Mouse (Mus musculus): Measurements from ENCODE around the gene Shb. TPM values are rescaled to one million over a fixed set of nuclear protein-coding genes. Genes with fewer than 3 reads are reported as not detected.
A peak's percentile ranks its signal among the peaks of the same experiment; 100 is the strongest.

The Shb gene
- polyA plus RNA-seq, 1 experiment from 2014 or later = 3.1 TPM

DNA sequence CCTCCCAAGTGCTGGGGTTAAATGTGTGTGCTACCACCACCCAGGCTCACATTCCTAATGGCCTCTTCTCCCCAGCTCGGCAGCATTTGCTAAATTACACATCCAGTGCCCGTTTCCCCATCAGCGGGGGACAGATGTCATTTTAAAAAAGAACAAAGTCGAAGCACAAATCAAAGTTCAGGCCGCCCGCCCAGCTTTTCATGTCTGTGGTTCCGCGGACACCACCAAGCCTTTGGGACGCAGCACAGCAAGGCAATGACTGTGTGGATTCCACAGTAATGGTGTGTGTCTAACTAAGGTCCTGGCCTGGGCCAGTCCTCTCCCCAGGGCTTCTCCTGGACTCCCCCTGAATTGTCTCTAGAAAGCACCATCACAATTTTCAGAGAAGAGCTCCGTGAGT is 32.7 kb downstream of the Shb start:
- ATAC-seq (ENCODE audit: low FRiP score, low TSS enrichment) = no peak
- Histone ChIP-seq H3K4me3 (ENCODE audit: low read length) (no peak overlapping the region), H3K4me2 (replicated peaks; ENCODE audit: low read depth, low read length) (peak overlapping the region; percentile 19), H3K4me1 (ENCODE audit: insufficient read depth, low read length) (peaks cover 78% of the 10 kb centered on the region), H3K9me3 (ENCODE audit: low read length) (no peaks in the 10 kb centered on the region), H3K27ac (ENCODE audit: low read length) (peak overlapping the region; percentile 32; the same call in 1 of the 2 replicates), H3K9ac (replicated peaks; ENCODE audit: low read length) (no peak overlapping the region), H3K36me3 (ENCODE audit: insufficient read depth, low read length) (no peaks in the 10 kb centered on the region), H3K27me3 (ENCODE audit: insufficient read depth, low read length) (no peaks in the 10 kb centered on the region)
- 27% methylated on average over 10 of the region's 10 CpGs for WGBS

GRCm38 (mm10) chr4:45499081-45499480 is 33.2 kb downstream of the Shb start:
- 34% methylated on average over 6 of the region's 6 CpGs for WGBS
- H3K9me3 ChIP-seq (ENCODE audit: low read length) = no peaks in the 10 kb centered on the region
- no peaks in the 10 kb centered on the region for H3K36me3 ChIP-seq (ENCODE audit: insufficient read depth, low read length)
- peaks cover 81% of the 10 kb centered on the region for H3K4me1 ChIP-seq (ENCODE audit: insufficient read depth, low read length)
- no peak overlapping the region for H3K4me3 ChIP-seq (ENCODE audit: low read length)
- H3K4me2 ChIP-seq (replicated peaks; ENCODE audit: low read depth, low read length) = peak overlapping the region; percentile 19
- H3K27ac ChIP-seq (ENCODE audit: low read length) = peak overlapping the region; percentile 32; the same call in 1 of the 2 replicates
- no peak overlapping the region for H3K9ac ChIP-seq (replicated peaks; ENCODE audit: low read length)
- ATAC-seq (ENCODE audit: low FRiP score, low TSS enrichment) = no peak
- no peaks in the 10 kb centered on the region for H3K27me3 ChIP-seq (ENCODE audit: insufficient read depth, low read length)

GRCm38 (mm10) chr4:45498345-45498744 is 33.9 kb downstream of the Shb start:
- no peak overlapping the region; the same call in 1 of the 2 replicates for H3K27ac ChIP-seq (ENCODE audit: low read length)
- H3K9me3 ChIP-seq (ENCODE audit: low read length) = no peaks in the 10 kb centered on the region
- peaks cover 85% of the 10 kb centered on the region for H3K4me1 ChIP-seq (ENCODE audit: insufficient read depth, low read length)
- no peak overlapping the region for H3K4me3 ChIP-seq (ENCODE audit: low read length)
- no peaks in the 10 kb centered on the region for H3K27me3 ChIP-seq (ENCODE audit: insufficient read depth, low read length)
- no peak for ATAC-seq (ENCODE audit: low FRiP score, low TSS enrichment)
- no peak overlapping the region for H3K4me2 ChIP-seq (replicated peaks; ENCODE audit: low read depth, low read length)
- H3K36me3 ChIP-seq (ENCODE audit: insufficient read depth, low read length) = no peaks in the 10 kb centered on the region
- WGBS = 47% methylated on average over 5 of the region's 5 CpGs
- H3K9ac ChIP-seq (replicated peaks; ENCODE audit: low read length) = 0 out of 2 replicates have a peak overlapping the region, but pooled peaks have one; percentile 14

DNA sequence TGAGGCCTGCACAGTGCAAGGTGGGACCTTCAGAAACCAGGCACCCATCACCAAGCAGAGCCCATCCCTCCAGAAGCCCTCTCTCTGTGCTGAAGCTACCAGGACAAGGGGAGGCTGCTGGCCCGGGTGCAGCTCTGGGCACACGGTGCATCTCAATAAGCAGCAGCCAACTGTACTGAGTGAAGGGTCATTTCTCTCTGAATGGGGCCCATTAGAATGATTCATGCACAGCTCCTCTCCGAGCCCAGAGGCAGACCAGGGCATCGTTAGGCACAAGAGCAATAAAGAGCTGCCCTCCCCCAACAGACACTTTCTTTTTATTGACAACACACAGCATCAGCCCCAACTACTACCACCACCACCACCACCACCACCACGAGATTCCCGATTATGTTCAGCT is 35.0 kb downstream of the Shb start:
- no peaks in the 10 kb centered on the region for H3K27me3 ChIP-seq (ENCODE audit: insufficient read depth, low read length)
- no peak overlapping the region for H3K9ac ChIP-seq (replicated peaks; ENCODE audit: low read length)
- peaks cover 93% of the 10 kb centered on the region for H3K4me1 ChIP-seq (ENCODE audit: insufficient read depth, low read length)
- no peak for ATAC-seq (ENCODE audit: low FRiP score, low TSS enrichment)
- no peaks in the 10 kb centered on the region for H3K9me3 ChIP-seq (ENCODE audit: low read length)
- WGBS = 38% methylated on average over 6 of the region's 6 CpGs
- no peak overlapping the region for H3K4me2 ChIP-seq (replicated peaks; ENCODE audit: low read depth, low read length)
- no peak overlapping the region for H3K27ac ChIP-seq (ENCODE audit: low read length)
- H3K4me3 ChIP-seq (ENCODE audit: low read length) = no peak overlapping the region
- no peaks in the 10 kb centered on the region for H3K36me3 ChIP-seq (ENCODE audit: insufficient read depth, low read length)

- no peak for ATAC-seq (ENCODE audit: low FRiP score, low TSS enrichment)
- H3K27me3 ChIP-seq (ENCODE audit: insufficient read depth, low read length) = no peaks in the 10 kb centered on the region
- peaks cover 95% of the 10 kb centered on the region for H3K4me1 ChIP-seq (ENCODE audit: insufficient read depth, low read length)
- H3K4me2 ChIP-seq (replicated peaks; ENCODE audit: low read depth, low read length) = no peak overlapping the region
- no peaks in the 10 kb centered on the region for H3K9me3 ChIP-seq (ENCODE audit: low read length)
- H3K4me3 ChIP-seq (ENCODE audit: low read length) = no peak overlapping the region
- no peak overlapping the region for H3K9ac ChIP-seq (replicated peaks; ENCODE audit: low read length)
- WGBS = 45% methylated on average over 8 of the region's 8 CpGs
- H3K27ac ChIP-seq (ENCODE audit: low read length) = no peak overlapping the region
- H3K36me3 ChIP-seq (ENCODE audit: insufficient read depth, low read length) = no peaks in the 10 kb centered on the region
Observed at GRCm38 (mm10) chr4:45495531-45496201, 36.6 kb downstream of the Shb start.

GRCm38 (mm10) chr4:45493786-45494400 is 38.4 kb downstream of the Shb start:
- Histone ChIP-seq H3K4me2 (replicated peaks; ENCODE audit: low read depth, low read length) (no peak overlapping the region), H3K27ac (ENCODE audit: low read length) (no peak overlapping the region), H3K27me3 (ENCODE audit: insufficient read depth, low read length) (no peaks in the 10 kb centered on the region), H3K9me3 (ENCODE audit: low read length) (no peaks in the 10 kb centered on the region), H3K9ac (replicated peaks; ENCODE audit: low read length) (0 out of 2 replicates have a peak overlapping the region, but pooled peaks have one; percentile 7), H3K4me1 (ENCODE audit: insufficient read depth, low read length) (peaks cover 95% of the 10 kb centered on the region), H3K36me3 (ENCODE audit: insufficient read depth, low read length) (no peaks in the 10 kb centered on the region), H3K4me3 (ENCODE audit: low read length) (no peak overlapping the region)
- 44% methylated on average over 6 of the region's 6 CpGs for WGBS
- no peak for ATAC-seq (ENCODE audit: low FRiP score, low TSS enrichment)

- Histone ChIP-seq H3K27me3 (ENCODE audit: insufficient read depth, low read length) (no peaks in the 10 kb centered on the region), H3K27ac (ENCODE audit: low read length) (peak overlapping the region; percentile 63), H3K9me3 (ENCODE audit: low read length) (no peaks in the 10 kb centered on the region), H3K4me1 (ENCODE audit: insufficient read depth, low read length) (peaks cover 95% of the 10 kb centered on the region), H3K36me3 (ENCODE audit: insufficient read depth, low read length) (no peaks in the 10 kb centered on the region), H3K4me3 (ENCODE audit: low read length) (no peak overlapping the region), H3K9ac (replicated peaks; ENCODE audit: low read length) (peak overlapping the region; percentile 6; the same call in 1 of the 2 replicates), H3K4me2 (replicated peaks; ENCODE audit: low read depth, low read length) (0 out of 2 replicates have a peak overlapping the region, but pooled peaks have one; percentile 16)
- no peak for ATAC-seq (ENCODE audit: low FRiP score, low TSS enrichment)
- WGBS = 15% methylated on average over 7 of the region's 7 CpGs
Observed at GRCm38 (mm10) chr4:45493118-45493517, 39.2 kb downstream of the Shb start.

- H3K4me1 ChIP-seq (ENCODE audit: insufficient read depth, low read length) = peaks cover 95% of the 10 kb centered on the region
- peak overlapping the region; percentile 63 for H3K27ac ChIP-seq (ENCODE audit: low read length)
- ATAC-seq (ENCODE audit: low FRiP score, low TSS enrichment) = no peak
- WGBS = 15% methylated on average over 5 of the region's 5 CpGs
- no peak overlapping the region for H3K4me3 ChIP-seq (ENCODE audit: low read length)
- peak overlapping the region; percentile 6; the same call in 1 of the 2 replicates for H3K9ac ChIP-seq (replicated peaks; ENCODE audit: low read length)
- H3K36me3 ChIP-seq (ENCODE audit: insufficient read depth, low read length) = no peaks in the 10 kb centered on the region
- no peaks in the 10 kb centered on the region for H3K27me3 ChIP-seq (ENCODE audit: insufficient read depth, low read length)
- H3K9me3 ChIP-seq (ENCODE audit: low read length) = no peaks in the 10 kb centered on the region
- 0 out of 2 replicates have a peak overlapping the region, but pooled peaks have one; percentile 16 for H3K4me2 ChIP-seq (replicated peaks; ENCODE audit: low read depth, low read length)
Observed at GRCm38 (mm10) chr4:45492681-45493081, 39.6 kb downstream of the Shb start.

DNA sequence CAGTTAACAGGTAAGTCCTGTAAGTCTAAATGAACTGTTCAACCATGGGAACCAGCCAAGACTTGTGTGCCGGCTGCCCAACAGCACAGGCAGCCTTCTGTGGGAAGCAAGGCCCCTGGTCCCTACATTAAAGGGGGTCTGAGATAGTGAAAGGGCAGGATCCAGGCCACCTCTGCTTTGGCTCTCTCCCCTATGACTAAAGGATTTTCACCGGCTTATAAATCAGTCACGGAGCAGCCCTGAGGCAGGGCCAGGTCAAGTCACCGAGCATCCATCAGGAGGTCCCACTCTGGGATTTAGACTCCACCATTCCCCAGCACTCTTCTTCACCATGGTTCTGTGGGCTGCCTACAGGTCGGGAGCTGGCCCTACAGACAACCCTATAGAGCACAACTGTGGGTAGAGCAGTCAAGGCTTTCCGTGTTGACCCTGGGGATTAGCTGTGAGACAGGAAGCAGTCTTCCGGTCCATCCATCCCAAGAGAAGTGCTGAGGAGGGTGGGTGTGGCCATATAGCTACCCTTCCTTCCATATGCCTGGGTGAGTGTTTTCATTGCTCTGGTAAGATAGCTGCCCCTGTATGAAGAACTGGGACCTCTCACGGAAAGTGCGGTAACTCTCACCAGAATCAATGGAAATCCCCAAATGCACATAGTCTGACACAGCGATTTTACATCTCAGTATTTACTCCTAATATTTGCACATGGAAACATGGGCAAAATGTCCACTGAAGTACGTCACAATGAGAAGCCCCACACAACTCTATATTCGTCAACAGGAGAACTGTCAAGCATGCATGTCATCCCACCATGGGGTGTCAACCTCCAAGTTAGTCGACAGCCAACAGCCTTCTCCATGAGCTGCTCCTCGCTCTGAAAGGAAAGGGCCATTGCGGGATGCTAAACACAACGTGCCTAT is 40.3 kb downstream of the Shb start:
- 0 out of 2 replicates have a peak overlapping the region, but pooled peaks have one; percentile 15 for H3K4me2 ChIP-seq (replicated peaks; ENCODE audit: low read depth, low read length)
- no peaks in the 10 kb centered on the region for H3K36me3 ChIP-seq (ENCODE audit: insufficient read depth, low read length)
- no peak overlapping the region for H3K9ac ChIP-seq (replicated peaks; ENCODE audit: low read length)
- no peak overlapping the region for H3K4me3 ChIP-seq (ENCODE audit: low read length)
- ATAC-seq (ENCODE audit: low FRiP score, low TSS enrichment) = no peak
- no peaks in the 10 kb centered on the region for H3K27me3 ChIP-seq (ENCODE audit: insufficient read depth, low read length)
- H3K9me3 ChIP-seq (ENCODE audit: low read length) = no peaks in the 10 kb centered on the region
- H3K27ac ChIP-seq (ENCODE audit: low read length) = peak overlapping the region; percentile 53
- peaks cover 90% of the 10 kb centered on the region for H3K4me1 ChIP-seq (ENCODE audit: insufficient read depth, low read length)
- 43% methylated on average over 16 of the region's 16 CpGs for WGBS

Measured in kidney, embryonic 16.5 days (tissue).